Mouse (Mus musculus): ENCODE measurements at regions not wholly inside any gene's neighbourhood (a gene's known extent, or its start where the extent isn't known, plus 50 kb on each side); places are given as distances from the start of the nearest gene placed in this dataset.

DNA sequence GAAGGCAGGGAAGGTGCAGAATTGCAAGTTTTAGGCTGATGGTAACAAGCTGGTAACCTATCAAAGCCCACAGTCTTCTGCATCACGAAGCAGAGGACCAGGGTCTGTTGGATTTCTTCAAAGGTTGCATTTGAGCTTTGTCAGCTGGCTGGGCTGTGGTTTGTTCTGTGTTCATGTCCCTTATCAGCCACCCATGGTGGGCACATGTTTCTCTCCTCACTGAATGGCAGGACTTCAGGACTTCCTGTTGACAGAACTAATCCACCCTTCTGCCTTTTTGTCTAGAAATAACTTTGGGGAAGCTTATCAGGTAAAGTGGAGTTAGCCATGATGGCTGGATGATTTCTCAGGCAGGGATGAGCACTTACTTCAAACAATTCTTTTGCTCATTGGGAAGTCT is 106.6 kb upstream of the Bmper start:
- Histone ChIP-seq H3K9ac (ENCODE audit: low read depth, low read length) (no peak overlapping the region), H3K36me3 (ENCODE audit: insufficient read depth, low read length) (no peaks in the 10 kb centered on the region), H3K4me1 (replicated peaks; ENCODE audit: insufficient read depth, low read length) (no peaks in the 10 kb centered on the region), H3K27ac (no peak overlapping the region), H3K9me3 (replicated peaks; ENCODE audit: low read length) (no peaks in the 10 kb centered on the region), H3K4me2 (ENCODE audit: low read length) (no peak overlapping the region), H3K27me3 (ENCODE audit: insufficient read depth, low read length) (0 out of 2 replicates have a peak, but pooled peaks cover 2% of the 10 kb centered on the region), H3K4me3 (replicated peaks; ENCODE audit: low read depth, low read length) (no peak overlapping the region)
- 77% methylated on average over 1 of the region's 1 CpGs for WGBS
- ATAC-seq (replicated peaks; ENCODE audit: low FRiP score, low read depth) (no peak), DNase-seq (ENCODE audit: low spot score) (no peak)
- TF ChIP-seq CTCF (IDR thresholded peaks at IDR 0.05; ENCODE audit: low read depth) = no peak

DNA sequence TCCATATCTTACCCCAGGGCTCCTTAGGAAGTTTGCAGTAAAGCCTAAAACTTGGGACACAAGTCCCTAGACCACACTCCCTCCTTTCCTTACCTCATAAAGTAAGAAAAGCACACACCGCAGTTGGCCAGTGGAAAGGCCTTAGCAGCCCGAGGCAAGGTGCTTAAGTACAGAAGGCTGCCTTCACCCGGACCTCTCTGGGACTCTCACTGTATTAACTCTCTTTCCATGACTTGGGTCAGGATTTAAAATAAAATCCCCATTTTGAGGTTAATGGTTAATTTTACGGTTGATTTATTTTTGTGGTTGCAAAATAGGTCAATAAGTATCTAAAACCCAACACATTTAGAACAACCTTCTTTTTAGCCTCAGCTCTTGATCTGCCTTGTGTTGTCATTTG is 103.1 kb upstream of the Bmper start:
- Histone ChIP-seq H3K36me3 (ENCODE audit: insufficient read depth, low read length) (no peaks in the 10 kb centered on the region), H3K4me1 (replicated peaks; ENCODE audit: insufficient read depth, low read length) (no peaks in the 10 kb centered on the region; the same call in 1 of the 2 replicates), H3K27ac (no peak overlapping the region), H3K4me3 (replicated peaks; ENCODE audit: low read depth, low read length) (no peak overlapping the region), H3K9ac (ENCODE audit: low read depth, low read length) (no peak overlapping the region), H3K4me2 (ENCODE audit: low read length) (no peak overlapping the region), H3K27me3 (ENCODE audit: insufficient read depth, low read length) (0 out of 2 replicates have a peak, but pooled peaks cover 1% of the 10 kb centered on the region), H3K9me3 (replicated peaks; ENCODE audit: low read length) (no peaks in the 10 kb centered on the region)
- TF ChIP-seq CTCF (IDR thresholded peaks at IDR 0.05; ENCODE audit: low read depth) = no peak
- WGBS = 60% methylated on average over 4 of the region's 4 CpGs
- DNase-seq (ENCODE audit: low spot score) (peak; percentile 13), ATAC-seq (replicated peaks; ENCODE audit: low FRiP score, low read depth) (peak; percentile 73)

DNA sequence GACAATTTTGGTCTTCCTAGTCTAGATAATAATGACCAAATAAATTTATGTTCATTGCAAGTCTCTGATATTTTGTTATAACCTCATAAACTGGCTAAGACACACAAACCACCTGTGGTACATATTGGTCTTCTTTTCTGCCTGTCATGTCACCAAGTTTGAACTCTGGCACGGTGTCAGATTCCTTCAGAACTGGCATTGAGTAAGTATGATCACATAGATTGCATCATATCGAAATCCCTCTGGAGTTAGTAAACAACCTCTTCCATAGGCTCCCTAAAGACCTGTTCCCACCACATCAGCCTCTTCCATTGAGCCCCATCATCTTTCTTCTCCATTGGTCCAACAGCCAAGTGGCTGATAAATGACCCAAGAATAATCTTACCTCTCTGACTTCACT is 102.1 kb upstream of the Bmper start:
- DNase-seq (ENCODE audit: low spot score) (no peak), ATAC-seq (replicated peaks; ENCODE audit: low FRiP score, low read depth) (no peak)
- H3K9ac ChIP-seq (ENCODE audit: low read depth, low read length) = no peak overlapping the region
- H3K27ac ChIP-seq = no peak overlapping the region
- H3K4me3 ChIP-seq (replicated peaks; ENCODE audit: low read depth, low read length) = no peak overlapping the region
- H3K9me3 ChIP-seq (replicated peaks; ENCODE audit: low read length) = no peaks in the 10 kb centered on the region
- 92% methylated on average over 2 of the region's 2 CpGs for WGBS
- TF ChIP-seq CTCF (IDR thresholded peaks at IDR 0.05; ENCODE audit: low read depth) = no peak
- no peaks in the 10 kb centered on the region; the same call in 1 of the 2 replicates for H3K4me1 ChIP-seq (replicated peaks; ENCODE audit: insufficient read depth, low read length)
- H3K4me2 ChIP-seq (ENCODE audit: low read length) = no peak overlapping the region
- no peaks in the 10 kb centered on the region for H3K36me3 ChIP-seq (ENCODE audit: insufficient read depth, low read length)
- no peaks in the 10 kb centered on the region for H3K27me3 ChIP-seq (ENCODE audit: insufficient read depth, low read length)

DNA sequence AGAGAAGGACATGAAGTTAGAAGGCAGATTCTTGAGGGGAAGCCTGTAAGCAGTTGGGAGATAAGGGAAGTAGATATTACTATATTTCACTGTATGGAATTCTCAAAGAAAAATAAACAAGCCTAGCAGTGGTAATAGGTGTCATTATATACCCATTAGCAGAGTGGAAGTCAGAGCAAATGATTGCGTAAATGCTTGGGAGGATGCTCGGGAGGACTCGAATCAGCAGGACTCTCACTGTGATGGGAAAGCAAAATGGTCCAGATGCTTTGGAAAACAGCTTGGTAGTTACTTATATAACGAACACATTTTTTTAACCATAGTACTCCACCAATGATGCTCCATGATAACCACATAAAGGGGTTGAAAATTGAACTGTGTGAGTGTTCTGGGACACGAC is 100.4 kb upstream of the Bmper start:
- no peak overlapping the region for H3K9ac ChIP-seq (ENCODE audit: low read depth, low read length)
- ATAC-seq (replicated peaks; ENCODE audit: low FRiP score, low read depth) (no peak), DNase-seq (ENCODE audit: low spot score) (no peak)
- no peak for TF ChIP-seq CTCF (IDR thresholded peaks at IDR 0.05; ENCODE audit: low read depth)
- no peak overlapping the region for H3K27ac ChIP-seq
- H3K4me1 ChIP-seq (replicated peaks; ENCODE audit: insufficient read depth, low read length) = no peaks in the 10 kb centered on the region; the same call in 1 of the 2 replicates
- H3K4me3 ChIP-seq (replicated peaks; ENCODE audit: low read depth, low read length) = no peak overlapping the region
- no peaks in the 10 kb centered on the region for H3K9me3 ChIP-seq (replicated peaks; ENCODE audit: low read length)
- H3K4me2 ChIP-seq (ENCODE audit: low read length) = no peak overlapping the region
- 85% methylated on average over 5 of the region's 5 CpGs for WGBS
- no peaks in the 10 kb centered on the region for H3K36me3 ChIP-seq (ENCODE audit: insufficient read depth, low read length)
- no peaks in the 10 kb centered on the region for H3K27me3 ChIP-seq (ENCODE audit: insufficient read depth, low read length)

DNA sequence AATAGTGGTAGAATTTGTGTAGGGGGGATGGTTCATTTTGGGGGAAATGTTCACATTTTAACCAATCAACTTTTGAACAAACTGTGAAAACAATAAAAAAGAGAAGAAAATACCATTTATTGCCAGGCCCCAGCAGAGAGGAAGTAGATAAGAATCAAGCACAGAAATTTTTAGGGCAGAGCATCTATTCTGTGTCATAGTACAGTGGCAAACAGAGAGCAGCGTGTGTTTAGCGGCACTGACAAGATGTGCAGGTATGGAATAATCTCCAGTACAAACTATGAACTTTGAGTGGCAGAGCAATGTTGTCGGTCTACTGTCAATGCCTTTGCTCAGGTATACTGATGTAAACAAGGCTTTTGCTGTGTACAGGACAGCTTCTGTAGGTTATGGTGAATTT is 99.4 kb upstream of the Bmper start:
- DNase-seq (ENCODE audit: low spot score) (no peak), ATAC-seq (replicated peaks; ENCODE audit: low FRiP score, low read depth) (no peak)
- Histone ChIP-seq H3K9me3 (replicated peaks; ENCODE audit: low read length) (no peaks in the 10 kb centered on the region), H3K36me3 (ENCODE audit: insufficient read depth, low read length) (no peaks in the 10 kb centered on the region), H3K4me3 (replicated peaks; ENCODE audit: low read depth, low read length) (no peak overlapping the region), H3K4me2 (ENCODE audit: low read length) (no peak overlapping the region), H3K9ac (ENCODE audit: low read depth, low read length) (no peak overlapping the region), H3K27ac (no peak overlapping the region), H3K4me1 (replicated peaks; ENCODE audit: insufficient read depth, low read length) (no peaks in the 10 kb centered on the region; the same call in 1 of the 2 replicates), H3K27me3 (ENCODE audit: insufficient read depth, low read length) (no peaks in the 10 kb centered on the region)
- WGBS = 80% methylated on average over 3 of the region's 3 CpGs
- TF ChIP-seq CTCF (IDR thresholded peaks at IDR 0.05; ENCODE audit: low read depth) = no peak

DNA sequence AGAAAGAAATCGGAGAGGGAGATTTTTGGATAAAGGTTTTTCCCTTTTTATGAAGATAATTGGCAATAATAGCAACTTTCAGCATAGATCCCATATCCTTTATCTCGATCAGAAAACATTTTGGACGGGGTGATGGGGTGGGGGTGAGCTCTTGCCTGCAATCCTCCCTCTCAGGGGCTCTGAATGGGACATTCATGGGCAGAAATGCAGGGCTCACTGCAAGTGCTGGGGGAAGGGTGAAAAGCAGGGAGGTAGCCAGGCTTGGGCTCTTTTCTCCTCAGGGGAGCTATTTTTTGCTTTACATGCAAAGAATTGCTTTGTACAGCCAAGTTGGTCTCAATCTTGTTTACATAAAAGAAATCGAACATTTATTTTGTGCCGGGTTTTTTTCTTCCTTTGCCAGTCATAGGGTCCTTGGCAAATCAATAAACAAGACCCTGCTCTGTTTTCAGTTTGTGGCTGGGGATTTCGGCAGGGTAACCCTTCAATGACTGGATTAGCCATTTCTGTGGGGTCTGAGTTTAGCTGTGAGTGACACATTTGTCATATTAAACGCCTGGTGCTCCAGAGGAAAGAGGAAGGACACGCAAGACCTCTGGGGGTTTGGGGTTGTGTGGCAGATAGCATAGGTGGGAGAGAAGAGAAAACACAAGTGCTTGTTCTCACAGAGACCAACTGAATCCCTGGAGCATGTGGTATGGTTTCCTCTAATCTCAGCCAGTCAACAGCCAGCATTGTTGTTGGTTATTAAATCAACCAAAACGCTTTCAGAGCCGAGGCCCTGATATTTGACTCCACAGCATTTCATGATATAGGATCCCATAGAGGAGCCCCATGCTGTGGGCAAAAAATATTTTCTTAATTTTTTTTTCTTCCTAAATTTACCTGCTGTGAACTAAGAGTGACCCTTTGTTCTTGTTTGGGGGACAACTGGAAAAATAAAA is 96.8 kb upstream of the Bmper start:
- ATAC-seq (replicated peaks; ENCODE audit: low FRiP score, low read depth) (no peak), DNase-seq (ENCODE audit: low spot score) (no peak)
- Histone ChIP-seq H3K9me3 (replicated peaks; ENCODE audit: low read length) (no peaks in the 10 kb centered on the region), H3K4me2 (ENCODE audit: low read length) (no peak overlapping the region), H3K36me3 (ENCODE audit: insufficient read depth, low read length) (no peaks in the 10 kb centered on the region), H3K4me1 (replicated peaks; ENCODE audit: insufficient read depth, low read length) (no peaks in the 10 kb centered on the region; the same call in 1 of the 2 replicates), H3K4me3 (replicated peaks; ENCODE audit: low read depth, low read length) (no peak overlapping the region), H3K27me3 (ENCODE audit: insufficient read depth, low read length) (no peaks in the 10 kb centered on the region), H3K27ac (no peak overlapping the region), H3K9ac (ENCODE audit: low read depth, low read length) (no peak overlapping the region)
- 50% methylated on average over 10 of the region's 10 CpGs for WGBS
- no peak for TF ChIP-seq CTCF (IDR thresholded peaks at IDR 0.05; ENCODE audit: low read depth)

Data from kidney, postnatal 0 days (tissue).